Mouse (Mus musculus) stomach, postnatal 0 days (tissue): ENCODE data around the gene Frmd4b. TPM values are rescaled to one million over a fixed set of nuclear protein-coding genes. Genes with fewer than 3 reads are reported as not detected.

ENCODE experiments used
- ATAC-seq: fragments of 200-750 bp; cut with Nextera tagmentation; 2 replicates; pipeline ENCODE4 v1.8.0; 2017; ENCODE audit not compliant: low FRiP score, low TSS enrichment
- DNase-seq: peaks from one replicate; pipeline ENCODE4 v3.0.0-alpha.2; 2016; ENCODE audit warnings: low spot score
- H3K27ac ChIP-seq: fragments of 300-500 bp; sonication (generic); replicated peaks from 2 replicates; pipeline ENCODE4 v1.5.1; 2014; ENCODE audit warnings: mild to moderate bottlenecking, control low read depth
- H3K27me3 ChIP-seq: fragments of 300-500 bp; sonication (generic); 2 replicates; pipeline ENCODE4 v1.6.1; 2014; ENCODE audit warnings: low read length; ENCODE audit not compliant: control insufficient read depth, insufficient read depth
- H3K36me3 ChIP-seq: fragments of 300-500 bp; sonication (generic); 2 replicates; pipeline ENCODE4 v1.6.1; 2014; ENCODE audit warnings: low read length, mixed read lengths; ENCODE audit not compliant: control insufficient read depth, insufficient read depth
- H3K4me1 ChIP-seq: fragments of 300-500 bp; sonication (generic); replicated peaks from 2 replicates; pipeline ENCODE4 v1.6.1; 2014; ENCODE audit warnings: antibody characterized with exemption; ENCODE audit not compliant: control insufficient read depth, insufficient read depth
- H3K4me2 ChIP-seq: fragments of 300-500 bp; sonication (generic); replicated peaks from 2 replicates; pipeline ENCODE4 v1.6.1; 2014; ENCODE audit warnings: low read depth, mild to moderate bottlenecking, control low read depth, moderate library complexity
- H3K4me3 ChIP-seq: fragments of 300-500 bp; sonication (generic); 2 replicates; pipeline ENCODE4 v1.5.1; 2014; ENCODE audit warnings: low read depth, low read length, control low read depth
- H3K9ac ChIP-seq: fragments of 300-500 bp; sonication (generic); 2 replicates; pipeline ENCODE4 v1.6.1; 2014; ENCODE audit warnings: mild to moderate bottlenecking, low read length, control low read depth, mixed read lengths
- H3K9me3 ChIP-seq: fragments of 300-500 bp; sonication (generic); 2 replicates; pipeline ENCODE4 v1.6.1; 2016; ENCODE audit warnings: low read length; ENCODE audit not compliant: control insufficient read depth
- CTCF ChIP-seq: IDR thresholded peaks from 2 replicates; pipeline ENCODE4 v1.5.1; 2016; ENCODE audit warnings: antibody characterized with exemption, low read depth, mild to moderate bottlenecking, moderate library complexity
- EP300 ChIP-seq: optimal IDR thresholded peaks from 2 replicates; pipeline ENCODE3; 2016; ENCODE audit warnings: antibody characterized with exemption
- WGBS: fragments of 180-500 bp; shearing (Covaris S2); extraction: QIAGEN DNeasy Blood & Tissue Kit; methylation state at CpG from one replicate; pipeline ENCODE4 v1.1.7; 2014; 5-methylcytosine and 5-hydroxymethylcytosine counted together
- polyA plus RNA-seq: library from polyadenylated mRNA; unstranded; fragments of >200 nt; fragmentation: Nextera tagmentation; extraction: Ambion mirVana; gene quantifications from 2 replicates; pipeline ENCODE4 v1.2.1, GENCODE M21; 2015

Gene Frmd4b
- polyA plus RNA-seq, 1 experiment from 2014 or later = 11.2 TPM

GRCm38 (mm10) chr6:97276890-97277497 is 340.3 kb downstream of the Frmd4b start:
- Histone ChIP-seq H3K9me3 (no peaks in the 10 kb centered on the region), H3K4me1 (no peaks in the 10 kb centered on the region), H3K27ac (no peak overlapping the region), H3K27me3 (no peaks in the 10 kb centered on the region), H3K4me2 (no peak overlapping the region), H3K4me3 (no peak overlapping the region), H3K36me3 (no peaks in the 10 kb centered on the region), H3K9ac (no peak overlapping the region)
- WGBS = 61% methylated on average over 5 of the region's 5 CpGs
- no peak for ATAC-seq
- TF ChIP-seq CTCF (no peak), EP300 (no peak)
- no peak for DNase-seq

DNA sequence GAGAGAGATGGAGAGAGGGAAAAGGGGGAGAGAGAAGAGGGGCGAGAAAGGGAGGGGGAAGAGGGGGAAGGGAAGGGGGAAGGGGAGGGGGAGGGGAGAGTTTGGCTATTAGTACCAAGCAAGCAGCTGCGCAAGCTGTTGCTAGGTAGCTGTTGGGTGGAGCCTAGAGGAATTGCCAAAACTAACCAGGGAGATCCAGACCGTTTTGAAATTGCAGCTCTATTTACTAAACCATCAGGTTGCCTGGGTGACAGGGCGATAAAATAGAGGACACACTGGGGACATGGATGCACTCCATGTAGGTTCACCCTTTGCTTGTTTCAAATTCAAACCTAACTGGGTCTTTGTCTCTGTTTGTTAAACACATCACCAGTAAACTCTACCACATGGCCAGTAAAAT is 341.0 kb downstream of the Frmd4b start:
- no peaks in the 10 kb centered on the region for H3K9me3 ChIP-seq
- WGBS = 28% methylated on average over 4 of the region's 4 CpGs
- DNase-seq = no peak

GRCm38 (mm10) chr6:97275760-97276159 is 341.6 kb downstream of the Frmd4b start:
- H3K9me3 ChIP-seq = no peaks in the 10 kb centered on the region
- DNase-seq (no peak), ATAC-seq (no peak)
- no peak overlapping the region for H3K4me3 ChIP-seq
- H3K36me3 ChIP-seq = no peaks in the 10 kb centered on the region
- TF ChIP-seq EP300 = no peak
- TF ChIP-seq CTCF = no peak
- no peak overlapping the region for H3K4me2 ChIP-seq
- no peaks in the 10 kb centered on the region for H3K4me1 ChIP-seq
- WGBS = 50% methylated on average over 4 of the region's 4 CpGs
- no peaks in the 10 kb centered on the region for H3K27me3 ChIP-seq
- H3K9ac ChIP-seq = no peak overlapping the region
- H3K27ac ChIP-seq = no peak overlapping the region

More for the DNA sequence above, 341.0 kb downstream of the Frmd4b start:
- no peaks in the 10 kb centered on the region for H3K27me3 ChIP-seq
- no peak overlapping the region for H3K4me2 ChIP-seq
- no peaks in the 10 kb centered on the region for H3K4me1 ChIP-seq
- H3K4me3 ChIP-seq = no peak overlapping the region
- no peak overlapping the region for H3K9ac ChIP-seq
- no peak for ATAC-seq
- TF ChIP-seq EP300 = no peak
- no peak for TF ChIP-seq CTCF
- H3K36me3 ChIP-seq = no peaks in the 10 kb centered on the region
- H3K27ac ChIP-seq = no peak overlapping the region

- no peak overlapping the region for H3K4me2 ChIP-seq
- ATAC-seq (no peak), DNase-seq (no peak)
- H3K27ac ChIP-seq = no peak overlapping the region
- H3K9ac ChIP-seq = no peak overlapping the region
- H3K4me3 ChIP-seq = no peak overlapping the region
- no peaks in the 10 kb centered on the region for H3K4me1 ChIP-seq
- no peaks in the 10 kb centered on the region for H3K36me3 ChIP-seq
- no peaks in the 10 kb centered on the region for H3K27me3 ChIP-seq
- H3K9me3 ChIP-seq = no peaks in the 10 kb centered on the region
- WGBS = 80% methylated on average over 3 of the region's 3 CpGs
- TF ChIP-seq EP300 (no peak), CTCF (no peak)
Observed at GRCm38 (mm10) chr6:97273777-97274176, 343.6 kb downstream of the Frmd4b start.

- Histone ChIP-seq H3K27me3 (no peaks in the 10 kb centered on the region), H3K4me3 (no peak overlapping the region), H3K36me3 (no peaks in the 10 kb centered on the region), H3K27ac (no peak overlapping the region), H3K4me2 (no peak overlapping the region), H3K4me1 (no peaks in the 10 kb centered on the region), H3K9ac (no peak overlapping the region), H3K9me3 (no peaks in the 10 kb centered on the region)
- 61% methylated on average over 16 of the region's 16 CpGs for WGBS
- ATAC-seq (no peak), DNase-seq (no peak)
- TF ChIP-seq EP300 (no peak), CTCF (no peak)
Observed at GRCm38 (mm10) chr6:97273058-97273710, 344.2 kb downstream of the Frmd4b start.

DNA sequence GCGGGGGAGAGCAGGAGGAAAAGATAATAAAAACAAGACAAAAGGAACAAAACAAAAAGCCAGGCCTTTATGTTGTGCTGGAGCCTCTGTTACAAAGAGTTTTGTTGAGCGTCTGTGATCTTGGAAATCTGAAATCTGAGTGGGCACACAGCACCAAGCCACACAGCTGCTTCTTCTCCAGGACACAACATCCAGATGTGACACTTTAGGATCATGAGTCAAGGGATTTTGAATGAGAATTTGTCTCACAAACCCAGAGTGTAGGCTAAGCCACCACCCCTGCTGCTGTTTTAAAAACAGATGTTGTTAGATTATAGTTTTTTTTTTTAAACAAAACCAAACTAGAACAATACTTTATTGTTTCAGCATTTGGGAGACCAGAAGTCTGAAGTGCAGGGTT is 345.0 kb downstream of the Frmd4b start:
- Histone ChIP-seq H3K4me3 (no peak overlapping the region), H3K9ac (no peak overlapping the region), H3K4me1 (no peaks in the 10 kb centered on the region), H3K36me3 (no peaks in the 10 kb centered on the region), H3K27me3 (no peaks in the 10 kb centered on the region), H3K9me3 (no peaks in the 10 kb centered on the region), H3K4me2 (no peak overlapping the region), H3K27ac (no peak overlapping the region)
- 67% methylated on average over 2 of the region's 2 CpGs for WGBS
- TF ChIP-seq CTCF = no peak
- ATAC-seq (no peak), DNase-seq (no peak)
